Mouse (Mus musculus) liver, adult 2 months (tissue): ENCODE measurements around the gene Zfp580. TPM values are rescaled to one million over a fixed set of nuclear protein-coding genes. Genes with fewer than 3 reads are reported as not detected.

Experiments
- DNase-seq: peaks from one replicate; pipeline ENCODE4 v3.0.0-alpha.2; 2011; ENCODE audit warnings: low read depth, low spot score; ENCODE audit errors: extremely low read depth
- H3K27ac ChIP-seq: fragments of 200-500 bp; replicated peaks from 2 replicates; pipeline ENCODE4 v1.5.1; 2012; ENCODE audit warnings: low read depth, mild to moderate bottlenecking, control low read depth, inconsistent platforms, low read length; ENCODE audit not compliant: insufficient read depth
- H3K27me3 ChIP-seq: fragments of 200-500 bp; 2 replicates; pipeline ENCODE4 v1.6.1; 2012; ENCODE audit warnings: mild to moderate bottlenecking, moderate library complexity, low read length, inconsistent platforms; ENCODE audit not compliant: control insufficient read depth, insufficient read depth
- H3K36me3 ChIP-seq: fragments of 200-500 bp; 2 replicates; pipeline ENCODE4 v1.6.1; 2012; ENCODE audit warnings: low read length, inconsistent platforms; ENCODE audit not compliant: control insufficient read depth, insufficient read depth
- H3K4me1 ChIP-seq: fragments of 200-500 bp; 2 replicates; pipeline ENCODE4 v1.6.1; 2011; ENCODE audit warnings: low read length; ENCODE audit not compliant: control insufficient read depth, insufficient read depth
- H3K4me3 ChIP-seq: fragments of 200-500 bp; 2 replicates; pipeline ENCODE4 v1.5.1; 2011; ENCODE audit warnings: low read depth, mild to moderate bottlenecking, control low read depth, low read length, moderate library complexity; ENCODE audit not compliant: insufficient read depth
- H3K79me2 ChIP-seq: fragments of 200-500 bp; 2 replicates; pipeline ENCODE4 v1.6.1; 2012; ENCODE audit warnings: inconsistent platforms, mild to moderate bottlenecking, low read length, moderate library complexity; ENCODE audit not compliant: control insufficient read depth, insufficient read depth
- H3K9ac ChIP-seq: fragments of 200-500 bp; 2 replicates; pipeline ENCODE4 v1.6.1; 2012; ENCODE audit warnings: low read depth, mild to moderate bottlenecking, control low read depth, inconsistent platforms, low read length
- CTCF ChIP-seq: fragments of 200-500 bp; IDR thresholded peaks from 2 replicates; pipeline ENCODE4 v1.5.1; 2011; ENCODE audit warnings: low read depth, low read length, control low read depth
- POLR2A ChIP-seq: fragments of 200-500 bp; IDR thresholded peaks from 2 replicates; pipeline ENCODE4 v1.6.1; 2011; ENCODE audit warnings: low read length, control low read depth; ENCODE audit not compliant: insufficient read depth; ENCODE audit errors: extremely low read depth
- WGBS: fragments of 180-500 bp; shearing (Covaris S2); methylation state at CpG from one replicate; pipeline ENCODE4 v1.1.7; 2018; 5-methylcytosine and 5-hydroxymethylcytosine counted together
- polyA plus RNA-seq: library from polyadenylated mRNA; depleted of rRNA; stranded (reverse); fragments of >200 nt; gene quantifications from 2 replicates; pipeline ENCODE4 v1.2.3, GENCODE M21; 2012
- total RNA-seq: library from RNA; depleted of rRNA; stranded (reverse); fragments of >200 nt; gene quantifications from 2 replicates; pipeline ENCODE4 v1.2.3, GENCODE M21; 2014

The Zfp580 gene
- total and polyA plus RNA-seq, 2 experiments, result 0.18 to 1.9 TPM

GRCm38 (mm10) chr7:5030554-5031275 is 20.6 kb upstream of the Zfp580 start:
- no peaks in the 10 kb centered on the region; the same call in 1 of the 2 replicates for H3K79me2 ChIP-seq
- no peak for TF ChIP-seq POLR2A
- TF ChIP-seq CTCF, result no peak
- H3K27me3 ChIP-seq, result peaks cover 3% of the 10 kb centered on the region; the same call in 1 of the 2 replicates
- no peak overlapping the region for H3K27ac ChIP-seq
- peaks cover 40% of the 10 kb centered on the region for H3K36me3 ChIP-seq
- no peaks in the 10 kb centered on the region for H3K4me1 ChIP-seq
- H3K4me3 ChIP-seq, result no peak overlapping the region
- no peak for DNase-seq
- 94% methylated on average over 63 of the region's 63 CpGs for WGBS
- no peak overlapping the region for H3K9ac ChIP-seq

GRCm38 (mm10) chr7:5031496-5031895 is 19.8 kb upstream of the Zfp580 start:
- no peak for TF ChIP-seq POLR2A
- no peak for TF ChIP-seq CTCF
- H3K27me3 ChIP-seq, result peaks cover 3% of the 10 kb centered on the region; the same call in 1 of the 2 replicates
- 95% methylated on average over 46 of the region's 46 CpGs for WGBS
- no peaks in the 10 kb centered on the region for H3K79me2 ChIP-seq
- no peak overlapping the region for H3K27ac ChIP-seq
- DNase-seq, result no peak
- H3K36me3 ChIP-seq, result peaks cover 40% of the 10 kb centered on the region
- no peaks in the 10 kb centered on the region for H3K4me1 ChIP-seq
- H3K4me3 ChIP-seq, result no peak overlapping the region
- H3K9ac ChIP-seq, result no peak overlapping the region

- peaks cover 2% of the 10 kb centered on the region for H3K4me1 ChIP-seq
- no peak for DNase-seq
- WGBS, result 87% methylated on average over 3 of the region's 3 CpGs
- TF ChIP-seq POLR2A (no peak), CTCF (no peak)
- H3K27ac ChIP-seq, result no peak within 1 kb of the TSS
- H3K4me3 ChIP-seq, result no peak within 1 kb of the TSS
- H3K9ac ChIP-seq, result no peak within 1 kb of the TSS
- peaks cover 30% of the 10 kb centered on the region for H3K36me3 ChIP-seq
- H3K27me3 ChIP-seq, result peaks cover 3% of the 10 kb centered on the region; the same call in 1 of the 2 replicates
- H3K79me2 ChIP-seq, result no peaks in the 10 kb centered on the region
Observed at GRCm38 (mm10) chr7:5033818-5034217, 17.5 kb upstream of the Zfp580 start, which contains the start of gene 4632433K11Rik. TSS of gene 4632433K11Rik (plus strand) at chr7:5034118.

- peaks cover 12% of the 10 kb centered on the region for H3K36me3 ChIP-seq
- H3K9ac ChIP-seq, result no peak overlapping the region
- H3K27ac ChIP-seq, result no peak overlapping the region
- H3K79me2 ChIP-seq, result no peaks in the 10 kb centered on the region
- DNase-seq, result no peak
- peaks cover 2% of the 10 kb centered on the region for H3K4me1 ChIP-seq
- 0 out of 2 replicates have a peak, but pooled peaks cover 3% of the 10 kb centered on the region for H3K27me3 ChIP-seq
- TF ChIP-seq POLR2A (no peak), CTCF (no peak)
- WGBS, result 98% methylated on average over 17 of the region's 17 CpGs
- no peak overlapping the region for H3K4me3 ChIP-seq
Observed at GRCm38 (mm10) chr7:5035628-5036027, 15.7 kb upstream of the Zfp580 start.

- WGBS, result 97% methylated on average over 9 of the region's 9 CpGs
- H3K27me3 ChIP-seq, result 0 out of 2 replicates have a peak, but pooled peaks cover 3% of the 10 kb centered on the region
- H3K27ac ChIP-seq, result no peak overlapping the region
- peaks cover 2% of the 10 kb centered on the region for H3K4me1 ChIP-seq
- no peak for TF ChIP-seq POLR2A
- DNase-seq, result no peak
- no peak overlapping the region for H3K4me3 ChIP-seq
- no peaks in the 10 kb centered on the region for H3K79me2 ChIP-seq
- peaks cover 8% of the 10 kb centered on the region for H3K36me3 ChIP-seq
- H3K9ac ChIP-seq, result no peak overlapping the region
Observed at GRCm38 (mm10) chr7:5036136-5036535, 15.2 kb upstream of the Zfp580 start.

GRCm38 (mm10) chr7:5037026-5037425 is 14.3 kb upstream of the Zfp580 start:
- Histone ChIP-seq H3K27me3 (no peaks in the 10 kb centered on the region), H3K9ac (no peak overlapping the region), H3K36me3 (peaks cover 1% of the 10 kb centered on the region; the same call in 1 of the 2 replicates), H3K4me3 (no peak overlapping the region), H3K79me2 (no peaks in the 10 kb centered on the region), H3K4me1 (peaks cover 2% of the 10 kb centered on the region), H3K27ac (no peak overlapping the region)
- no peak for TF ChIP-seq POLR2A
- no peak for TF ChIP-seq CTCF
- no peak for DNase-seq
- 96% methylated on average over 7 of the region's 7 CpGs for WGBS
